Mouse (Mus musculus) kidney, embryonic 16.5 days (tissue): Measurements from ENCODE around the gene Cyp4x1. TPM values are rescaled to one million over a fixed set of nuclear protein-coding genes. Genes with fewer than 3 reads are reported as not detected.

Experiments
- ATAC-seq: fragments of 200-750 bp; cut with Nextera tagmentation; 2 replicates; pipeline ENCODE4 v1.8.0; 2017; ENCODE audit warnings: moderate TSS enrichment; ENCODE audit not compliant: low FRiP score, low TSS enrichment
- H3K27ac ChIP-seq: fragments of 300-500 bp; sonication (generic); 2 replicates; pipeline ENCODE4 v1.5.1; 2014; ENCODE audit warnings: low read length
- H3K27me3 ChIP-seq: fragments of 300-500 bp; sonication (generic); 2 replicates; pipeline ENCODE4 v1.6.1; 2014; ENCODE audit warnings: low read length, control low read depth, mixed read lengths; ENCODE audit not compliant: insufficient read depth
- H3K36me3 ChIP-seq: fragments of 300-500 bp; sonication (generic); 2 replicates; pipeline ENCODE4 v1.6.1; 2014; ENCODE audit warnings: low read length, control low read depth, mixed read lengths; ENCODE audit not compliant: insufficient read depth
- H3K4me1 ChIP-seq: fragments of 300-500 bp; sonication (generic); 2 replicates; pipeline ENCODE4 v1.6.1; 2014; ENCODE audit warnings: low read length, control low read depth, mixed read lengths; ENCODE audit not compliant: insufficient read depth
- H3K4me2 ChIP-seq: fragments of 300-500 bp; sonication (generic); replicated peaks from 2 replicates; pipeline ENCODE4 v1.6.1; 2014; ENCODE audit warnings: low read depth, low read length
- H3K4me3 ChIP-seq: fragments of 300-500 bp; sonication (generic); 2 replicates; pipeline ENCODE4 v1.5.1; 2014; ENCODE audit warnings: mild to moderate bottlenecking, low read length
- H3K9ac ChIP-seq: fragments of 300-500 bp; sonication (generic); replicated peaks from 2 replicates; pipeline ENCODE4 v1.6.1; 2014; ENCODE audit warnings: low read length
- H3K9me3 ChIP-seq: fragments of 300-500 bp; sonication (generic); 2 replicates; pipeline ENCODE4 v1.6.1; 2016; ENCODE audit warnings: low read length, control low read depth
- WGBS: fragments of 180-500 bp; shearing (Covaris S2); extraction: QIAGEN DNeasy Blood & Tissue Kit; methylation state at CpG from one replicate; pipeline ENCODE4 v1.1.7; 2014; 5-methylcytosine and 5-hydroxymethylcytosine counted together
- polyA plus RNA-seq: library from polyadenylated mRNA; unstranded; fragments of >200 nt; fragmentation: Nextera tagmentation; extraction: Ambion mirVana; gene quantifications from 2 replicates; pipeline ENCODE4 v1.2.1, GENCODE M21; 2015

Cyp4x1 gene
- polyA plus RNA-seq, 1 experiment from 2014 or later = 0.41 TPM

DNA sequence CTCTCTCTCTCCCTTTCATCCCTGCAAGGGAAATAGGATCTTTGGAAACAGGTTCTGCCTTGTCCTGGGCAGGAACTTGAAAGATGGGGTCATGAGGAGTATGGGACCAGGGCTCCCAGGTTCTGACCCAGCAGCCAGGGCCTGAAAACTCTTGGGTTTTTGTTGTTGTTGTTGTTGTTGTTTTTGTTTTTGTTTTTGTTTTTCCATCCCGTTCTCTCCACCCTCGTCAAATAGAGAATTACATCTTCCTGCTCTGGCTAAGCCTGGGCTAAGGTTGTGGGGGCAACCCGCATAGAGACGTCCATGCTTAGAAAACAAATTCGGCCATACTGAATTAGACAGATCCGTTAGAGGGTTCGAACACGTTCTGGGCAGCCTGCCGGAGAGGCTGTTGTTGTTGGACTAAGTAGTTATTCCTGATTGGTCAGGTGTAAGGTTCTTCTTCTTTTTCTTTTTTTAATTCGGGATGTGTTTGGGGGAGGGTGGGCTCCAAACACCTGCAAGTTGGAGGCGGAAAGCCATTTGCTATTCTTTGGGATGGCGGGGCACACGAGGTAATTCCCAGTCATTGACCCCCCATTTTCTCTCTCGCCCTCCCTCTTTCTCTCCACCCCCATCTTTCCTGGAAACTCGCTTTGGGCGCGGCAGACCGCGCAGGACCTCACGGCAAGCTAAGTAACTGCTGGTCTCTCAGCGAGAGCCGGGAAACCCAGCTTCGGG is 75.0 kb downstream of the Cyp4x1 start:
- Histone ChIP-seq H3K9me3 (no peaks in the 10 kb centered on the region), H3K27me3 (peaks cover 78% of the 10 kb centered on the region), H3K4me1 (peaks cover 26% of the 10 kb centered on the region), H3K4me2 (peak overlapping the region; percentile 24), H3K36me3 (no peaks in the 10 kb centered on the region), H3K27ac (peak overlapping the region; percentile 69), H3K4me3 (peak overlapping the region; percentile 49), H3K9ac (peak overlapping the region; percentile 61)
- no peak for ATAC-seq
- 2% methylated on average over 22 of the region's 23 CpGs for WGBS

DNA sequence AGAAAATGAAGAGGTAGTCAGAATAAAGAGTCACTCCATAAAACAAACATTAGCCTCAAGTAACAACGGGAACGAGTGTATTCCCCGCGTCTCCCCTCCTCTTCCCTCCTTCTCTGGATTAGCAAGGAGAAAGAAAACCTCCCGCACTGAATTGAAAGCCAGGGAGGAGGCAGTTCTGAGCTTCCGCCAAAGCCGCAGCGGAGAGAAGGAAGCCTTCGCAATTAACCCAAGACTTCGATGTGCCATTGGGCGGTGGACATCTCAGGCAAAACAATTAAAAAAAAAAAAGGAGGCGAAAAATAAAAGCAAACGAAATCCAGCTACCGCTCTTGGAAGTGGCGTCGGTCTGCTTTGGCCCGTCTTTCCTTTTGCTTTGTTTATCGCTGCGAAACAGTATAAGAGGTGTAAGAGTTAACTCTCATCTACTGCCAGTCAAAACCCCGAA is 75.7 kb downstream of the Cyp4x1 start:
- Histone ChIP-seq H3K4me3 (peak overlapping the region; percentile 49), H3K27me3 (peaks cover 78% of the 10 kb centered on the region), H3K27ac (peak overlapping the region; percentile 69; the same call in 1 of the 2 replicates), H3K4me2 (peak overlapping the region; percentile 24), H3K4me1 (peaks cover 19% of the 10 kb centered on the region), H3K9ac (peak overlapping the region; percentile 50), H3K9me3 (no peaks in the 10 kb centered on the region), H3K36me3 (no peaks in the 10 kb centered on the region)
- 1% methylated on average over 20 of the region's 20 CpGs for WGBS
- ATAC-seq = no peak

DNA sequence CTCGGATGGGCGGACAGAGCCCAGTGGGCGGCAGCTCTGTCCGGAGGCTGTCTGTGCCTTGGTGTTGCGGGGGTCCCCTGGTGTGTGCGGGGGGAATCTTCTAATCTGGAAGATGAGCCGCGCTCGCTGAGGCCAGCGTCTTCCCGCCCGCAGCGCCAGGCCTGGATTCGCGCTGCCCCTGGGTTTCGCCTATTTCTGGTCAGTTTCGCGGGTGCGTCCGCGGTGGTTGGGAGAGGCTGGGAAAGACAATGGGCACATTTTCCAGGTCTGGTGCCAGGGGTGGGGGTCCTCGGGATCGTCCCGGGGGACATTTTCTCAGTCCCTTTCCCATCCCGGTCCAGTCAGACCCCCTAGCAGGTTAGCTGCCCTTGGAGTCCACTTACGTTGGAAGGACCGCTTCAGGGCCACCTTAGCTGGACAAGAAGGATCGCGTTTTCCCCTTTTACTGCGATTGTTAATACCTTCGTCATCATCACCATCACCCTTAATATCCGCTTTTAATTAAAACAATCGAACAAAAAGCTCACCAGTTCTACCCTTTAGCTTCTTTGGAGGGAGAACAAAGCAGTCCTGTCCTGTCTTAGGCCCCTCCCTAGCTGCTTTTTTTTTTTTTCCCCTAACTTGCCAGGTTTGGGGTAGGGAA is 76.3 kb downstream of the Cyp4x1 start:
- Histone ChIP-seq H3K27me3 (peaks cover 77% of the 10 kb centered on the region), H3K9ac (peak overlapping the region; percentile 50), H3K4me3 (peak overlapping the region; percentile 49), H3K27ac (peak overlapping the region; percentile 69), H3K4me2 (peak overlapping the region; percentile 58), H3K36me3 (no peaks in the 10 kb centered on the region), H3K4me1 (peaks cover 14% of the 10 kb centered on the region), H3K9me3 (no peaks in the 10 kb centered on the region)
- WGBS = 1% methylated on average over 33 of the region's 33 CpGs
- no peak for ATAC-seq

DNA sequence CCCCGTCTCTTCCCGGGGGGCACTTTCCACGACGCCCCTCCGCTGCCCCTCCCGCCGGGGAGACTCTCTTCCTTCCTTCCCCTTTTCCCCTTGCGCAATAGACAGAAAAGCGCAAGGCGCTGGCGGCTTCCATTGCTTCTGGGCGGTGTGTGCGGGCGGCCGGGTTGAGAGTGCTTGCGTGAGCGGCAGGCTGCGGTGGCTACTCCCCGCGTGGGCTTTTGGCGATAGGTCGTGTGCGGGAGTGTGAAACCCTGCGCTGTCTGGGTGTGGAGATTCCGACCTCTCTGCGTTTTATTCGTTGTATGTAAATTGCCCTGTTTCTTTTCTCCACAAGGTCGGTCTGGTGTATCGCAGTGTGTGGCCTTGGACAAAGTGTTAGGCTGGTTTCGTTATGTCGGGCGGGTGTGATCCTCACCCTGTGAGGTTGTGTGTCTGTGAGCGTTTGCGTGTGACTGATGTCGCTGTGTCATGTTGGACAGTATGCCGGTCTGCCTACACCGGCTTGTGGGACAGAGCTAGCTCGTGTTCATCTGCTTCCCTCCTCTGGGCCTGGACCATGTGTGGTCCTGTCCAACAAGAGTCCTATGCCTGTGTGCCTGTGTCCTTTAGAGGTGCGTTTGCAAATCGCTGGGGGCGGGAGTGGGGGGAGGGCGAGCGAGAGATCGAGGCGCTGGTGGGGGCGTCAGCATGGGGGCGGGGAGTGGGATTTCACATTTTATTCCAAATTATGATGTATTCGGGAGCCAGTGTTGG is 77.0 kb downstream of the Cyp4x1 start:
- no peaks in the 10 kb centered on the region for H3K9me3 ChIP-seq
- H3K4me1 ChIP-seq = peaks cover 14% of the 10 kb centered on the region
- H3K9ac ChIP-seq = peak overlapping the region; percentile 50
- peaks cover 77% of the 10 kb centered on the region for H3K27me3 ChIP-seq
- ATAC-seq = peak; percentile 52; the same call in 1 of the 2 replicates
- WGBS = under 1% methylated on average over 48 of the region's 48 CpGs
- H3K36me3 ChIP-seq = no peaks in the 10 kb centered on the region
- peak overlapping the region; percentile 69 for H3K27ac ChIP-seq
- H3K4me3 ChIP-seq = peak overlapping the region; percentile 49
- peak overlapping the region; percentile 58 for H3K4me2 ChIP-seq

DNA sequence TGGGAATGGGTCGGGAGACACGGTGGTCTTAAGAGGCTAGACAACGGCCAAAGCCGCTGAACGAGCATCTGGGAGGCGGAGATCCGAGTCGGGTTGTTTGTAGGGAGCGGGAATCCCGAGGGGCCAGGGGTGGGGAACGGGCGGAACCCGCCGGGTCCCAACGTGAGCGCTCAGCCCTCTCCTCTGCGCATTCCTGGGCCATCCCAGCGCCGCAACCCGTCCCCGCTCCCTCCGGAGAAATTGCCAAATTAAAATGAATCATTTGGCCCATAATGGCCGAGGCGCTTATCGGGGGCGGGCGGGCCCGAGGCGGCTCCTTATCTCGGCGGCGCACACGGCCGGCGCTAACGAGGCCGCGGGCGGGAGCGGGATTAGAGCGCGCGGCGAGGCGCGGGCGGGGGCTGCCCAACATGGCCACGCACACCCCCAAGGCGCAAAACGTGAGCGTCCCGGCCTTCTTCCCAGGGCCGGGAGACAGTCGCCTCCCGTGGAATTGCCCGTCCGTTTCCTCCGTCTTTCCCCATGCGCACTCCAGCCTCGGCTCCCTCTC is 77.6 kb downstream of the Cyp4x1 start, which contains the start of gene Tal1:
Gene Tal1, plus strand, starts transcription at position 56 of the 550 bp plus-strand sequence.
- Histone ChIP-seq H3K4me3 (peak within 1 kb of the TSS; percentile 49), H3K27me3 (peaks cover 77% of the 10 kb centered on the region), H3K4me1 (peaks cover 14% of the 10 kb centered on the region), H3K9me3 (no peaks in the 10 kb centered on the region), H3K9ac (peak within 1 kb of the TSS; percentile 50), H3K36me3 (no peaks in the 10 kb centered on the region), H3K27ac (peak within 1 kb of the TSS; percentile 69), H3K4me2 (peak within 1 kb of the TSS; percentile 58)
- peak; percentile 9; the same call in 1 of the 2 replicates for ATAC-seq
- WGBS = under 1% methylated on average over 60 of the region's 60 CpGs

Other genes with a start within 250 kb of the Cyp4x1 start
- 1.8 and 2.5 TPM in 2 replicates for gene Foxd2, start 225.4 kb downstream of the Cyp4x1 start, polyA plus RNA-seq
- gene Foxe3, start 208.3 kb downstream of the Cyp4x1 start, polyA plus RNA-seq = not detected in 2 replicates
- gene Cmpk1, start 147.0 kb downstream of the Cyp4x1 start, polyA plus RNA-seq = 72.5 and 89.1 TPM in 2 replicates
- 12.0 and 12.9 TPM in 2 replicates for gene Stil, start 134.1 kb downstream of the Cyp4x1 start, polyA plus RNA-seq
- gene Tal1, start 77.9 kb downstream of the Cyp4x1 start, polyA plus RNA-seq = 1.2 and 1.3 TPM in 2 replicates
- 292 and 326 TPM in 2 replicates for gene Pdzk1ip1, start 45.6 kb downstream of the Cyp4x1 start, polyA plus RNA-seq
- gene Cyp4a29, start 107.8 kb upstream of the Cyp4x1 start, polyA plus RNA-seq = not detected in 2 replicates
- 0.12 and 0.29 TPM in 2 replicates for gene Cyp4a12a, start 164.8 kb upstream of the Cyp4x1 start, polyA plus RNA-seq